Mouse (Mus musculus) activated CD4-positive, CD25-positive, alpha-beta regulatory T cell (primary cell): ENCODE results near the gene Ifnar1. TPM values are rescaled to one million over a fixed set of nuclear protein-coding genes. Genes with fewer than 3 reads are reported as not detected.

ENCODE experiments used
- polyA plus RNA-seq, 2 experiments: library from polyadenylated mRNA; unstranded; fragments of 100-300 nt; shearing (Covaris generic); gene quantifications; one replicate each; pipeline ENCODE4 v1.2.1; 2017

The Ifnar1 gene
- polyA plus RNA-seq: 100 to 1,000 TPM in 1 of 2 experiments, 10 to 100 TPM in 1; 92.5 to 155 TPM

DNA sequence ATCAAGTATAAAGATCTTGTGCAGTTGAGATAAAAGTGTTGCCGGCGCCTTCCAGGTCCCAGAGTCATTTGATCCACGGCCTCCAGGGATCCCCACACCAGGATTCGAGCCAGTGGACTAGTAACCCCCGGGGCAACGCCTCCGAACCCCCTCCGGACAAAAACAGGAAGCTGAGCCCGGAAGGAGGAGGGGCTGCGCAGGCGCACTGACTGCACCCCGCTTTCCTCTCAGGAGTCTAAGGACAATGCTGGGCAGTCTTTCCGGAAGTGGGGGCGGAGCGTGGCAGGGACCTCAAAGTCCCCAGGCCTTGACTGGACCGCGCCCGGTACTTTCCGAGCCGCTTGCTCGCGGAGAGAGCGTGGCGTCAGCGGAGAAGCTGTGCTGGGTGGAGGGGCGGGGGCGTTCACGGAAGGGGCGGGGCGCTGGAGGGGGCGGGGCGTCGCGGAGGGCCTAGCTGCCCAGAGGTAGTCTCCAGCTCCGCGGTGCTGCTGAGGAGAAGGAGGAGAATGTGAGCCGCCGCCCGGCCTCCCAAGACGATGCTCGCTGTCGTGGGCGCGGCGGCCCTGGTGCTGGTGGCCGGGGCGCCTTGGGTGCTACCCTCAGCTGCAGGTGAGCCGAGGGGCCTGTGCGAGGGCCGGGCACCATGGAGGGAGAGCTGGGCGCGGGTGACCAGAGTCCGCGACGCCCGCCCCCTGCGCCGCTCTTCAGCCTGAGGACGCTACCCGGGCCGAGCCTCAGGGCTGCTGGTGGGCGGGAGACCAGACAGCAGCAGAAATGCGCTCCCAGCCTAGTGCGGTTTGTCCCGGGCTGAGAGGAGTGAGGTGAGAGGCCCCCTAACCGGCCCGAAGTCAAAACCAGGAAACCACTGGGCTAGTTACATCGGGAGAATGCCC, at the start of gene Ifnar1:
Gene Ifnar1, plus strand, starts transcription at position 431 of the 893 bp plus-strand sequence.

DNA sequence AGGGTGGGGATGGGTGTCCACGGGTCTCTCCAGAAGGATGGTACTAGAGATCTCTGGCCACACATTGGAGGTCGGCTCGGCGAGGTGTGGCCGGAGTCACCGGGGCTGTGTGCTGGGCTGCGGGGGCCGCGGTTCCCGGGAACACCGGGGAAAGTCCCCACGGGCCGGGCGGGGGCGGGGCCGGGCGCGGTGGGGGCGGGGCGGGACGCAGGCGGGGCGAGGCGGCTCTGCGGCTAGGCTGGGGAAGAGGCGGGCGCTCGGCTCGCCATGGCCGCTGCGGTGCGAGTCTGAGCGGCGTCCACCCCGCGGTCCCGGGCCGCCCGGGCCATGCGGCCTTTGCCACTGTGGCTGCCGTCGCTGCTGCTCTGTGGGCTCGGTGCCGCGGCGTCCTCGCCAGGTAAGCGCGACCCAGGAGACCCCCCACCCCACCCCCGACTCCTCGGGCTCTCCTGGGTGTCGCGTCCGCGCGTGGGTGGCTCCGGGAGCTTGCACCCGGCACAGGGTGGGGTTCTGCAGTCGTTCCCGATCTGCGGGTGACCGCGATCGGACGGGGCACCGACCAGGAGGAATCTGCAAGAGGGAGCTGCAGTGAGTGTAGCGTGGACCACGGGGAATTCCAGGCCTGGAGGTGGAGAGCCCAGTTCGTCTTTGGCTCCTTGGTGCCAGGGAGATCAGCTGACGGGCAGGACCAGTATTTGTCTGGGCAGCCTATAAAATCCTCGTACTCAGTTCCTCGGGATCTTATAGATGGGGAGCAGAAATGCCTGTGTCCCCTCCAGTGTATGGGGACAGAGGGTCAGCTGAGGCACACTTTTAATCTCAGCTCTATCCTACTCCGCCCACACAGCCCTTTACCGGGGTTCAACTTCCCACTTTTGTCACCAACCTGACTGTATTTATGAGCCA, 62.1 kb downstream of the Ifnar1 start, which contains the start of gene Ifngr2:
Gene Ifngr2, plus strand, starts transcription at position 237 of the 906 bp plus-strand sequence.

Other genes starting within 250 kb of the Ifnar1 start
- not detected for gene Olig1, start 215.5 kb upstream of the Ifnar1 start, polyA plus RNA-seq
- 100 to 1,000 TPM; 108 to 110 TPM for gene Ifnar2, start 112.5 kb upstream of the Ifnar1 start, polyA plus RNA-seq
- gene Gm21970, start 93.5 kb upstream of the Ifnar1 start, polyA plus RNA-seq: not detected
- 100 to 1,000 TPM in 1 of 2 experiments, 10 to 100 TPM in 1; 84.0 to 129 TPM for gene Il10rb, start 79.1 kb upstream of the Ifnar1 start, polyA plus RNA-seq
- 10 to 100 TPM; 38.0 to 71.5 TPM for gene Ifngr2, start 61.8 kb downstream of the Ifnar1 start, polyA plus RNA-seq
- gene Tmem50b, start 112.6 kb downstream of the Ifnar1 start, polyA plus RNA-seq: 10 to 100 TPM; 36.0 to 42.7 TPM
- 1 to 10 TPM; 1.4 to 2.1 TPM for gene Dnajc28, start 133.8 kb downstream of the Ifnar1 start, polyA plus RNA-seq
- gene Gart, start 161.7 kb downstream of the Ifnar1 start, polyA plus RNA-seq: 10 to 100 TPM; 64.2 to 100.0 TPM
- 100 to 1,000 TPM; 121 to 130 TPM for gene Son, start 162.3 kb downstream of the Ifnar1 start, polyA plus RNA-seq
- gene Donson, start 203.5 kb downstream of the Ifnar1 start, polyA plus RNA-seq: 10 to 100 TPM; 71.1 to 75.7 TPM
- 10 to 100 TPM; 51.5 to 61.8 TPM for gene Cryzl1, start 243.7 kb downstream of the Ifnar1 start, polyA plus RNA-seq
- 1 to 10 TPM; 2.1 to 3.0 TPM for gene Itsn1, start 244.0 kb downstream of the Ifnar1 start, polyA plus RNA-seq